Mouse (Mus musculus) A20 (cell line): ENCODE measurements around the gene Vmo1.

ENCODE experiments used
- DNase-seq: peaks from one replicate; pipeline ENCODE4 v3.0.0-alpha.2; 2011; ENCODE audit warnings: low read depth, low spot score

Vmo1 gene

DNA sequence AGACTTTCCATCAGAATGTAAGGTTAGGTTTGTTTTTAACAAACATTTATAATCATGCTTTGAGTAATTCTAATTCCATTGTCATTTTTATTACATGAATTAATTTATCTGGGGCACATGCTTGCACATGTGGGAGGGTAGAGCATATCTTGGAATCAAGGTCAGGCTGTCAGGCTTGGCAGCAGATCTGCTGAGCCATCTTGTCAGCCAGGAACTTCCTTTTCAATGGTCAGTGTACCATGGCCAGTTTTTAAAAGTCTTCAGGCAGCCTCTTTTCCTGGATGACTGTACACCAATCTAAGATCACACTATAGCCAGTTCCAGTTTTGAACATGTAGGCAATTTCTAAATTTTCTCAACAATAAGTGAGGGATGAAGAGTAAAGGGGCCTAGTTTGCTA lies 41.7 kb downstream of the Vmo1 start:
- no peak for DNase-seq

DNA sequence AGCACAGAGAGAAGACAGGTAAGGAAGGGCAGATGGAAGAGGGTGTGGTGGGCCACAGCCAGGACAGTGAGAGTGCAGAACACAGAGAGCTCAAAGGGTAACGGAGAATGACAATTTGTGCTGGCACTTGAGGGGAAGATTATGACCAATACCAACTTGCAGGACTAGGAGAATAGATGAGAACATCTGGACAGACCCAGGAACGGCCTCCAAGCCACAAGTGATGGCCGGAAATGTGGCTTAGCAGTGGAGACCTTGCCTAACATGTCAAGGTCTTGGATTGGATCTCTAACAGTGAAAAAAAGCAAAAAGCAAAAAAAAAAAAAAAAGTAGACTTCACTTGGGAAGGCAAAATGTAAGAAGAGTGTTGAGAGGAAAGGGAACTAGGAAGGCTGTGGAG lies 44.7 kb downstream of the Vmo1 start:
- no peak for DNase-seq

DNA sequence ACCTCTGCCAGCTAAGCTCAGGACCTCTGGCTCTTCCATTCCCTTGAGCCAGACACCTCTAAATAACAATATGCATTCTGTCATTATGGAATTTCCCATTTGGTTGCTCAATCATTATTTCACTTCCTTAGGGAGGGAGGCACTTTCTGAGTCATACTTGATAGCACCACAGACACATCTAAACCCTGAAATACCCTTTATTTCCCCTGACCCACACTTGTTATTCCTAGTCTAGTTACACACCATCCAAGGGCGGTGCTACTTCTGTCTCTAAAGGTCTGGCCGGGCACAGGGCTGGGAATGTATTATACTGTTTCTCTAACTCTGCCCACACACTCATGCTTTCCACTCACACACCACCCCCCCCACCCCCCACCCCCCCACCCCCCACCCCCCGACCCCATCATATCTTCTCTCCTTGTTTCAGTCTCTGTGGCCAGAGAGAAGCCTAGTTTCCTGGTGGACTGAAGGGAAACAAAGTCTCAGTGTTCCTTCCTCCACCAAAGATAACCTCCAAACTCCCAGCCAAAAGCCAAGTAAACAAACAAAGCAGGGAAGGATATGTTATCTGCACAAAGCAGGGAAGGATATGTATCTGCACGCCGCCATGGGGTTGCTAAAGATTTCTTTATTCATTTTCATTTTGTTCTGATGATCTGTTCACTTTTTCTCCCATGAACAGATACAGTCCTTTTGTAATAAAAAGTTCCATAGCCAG lies 46.4 kb downstream of the Vmo1 start:
- DNase-seq, result no peak

DNA sequence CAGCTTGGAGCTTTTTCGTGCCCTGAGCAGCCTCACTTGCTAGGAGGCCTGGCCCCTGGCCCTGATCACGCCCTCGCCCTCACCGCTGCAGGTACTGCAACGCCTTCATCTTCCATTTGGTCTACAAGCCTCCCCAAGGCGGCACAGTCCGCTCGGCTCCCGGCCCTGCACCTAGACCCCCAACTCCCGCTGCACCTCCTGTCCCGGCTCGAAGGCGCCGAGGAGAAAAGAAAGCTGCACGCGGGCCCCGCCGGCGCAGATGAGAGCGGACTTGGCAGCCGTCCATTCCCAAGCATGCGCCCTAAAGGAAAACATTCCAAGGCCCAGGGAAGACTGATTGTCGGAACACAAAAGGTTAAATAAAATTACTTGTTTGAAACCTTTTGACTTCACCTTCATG lies 48.6 kb downstream of the Vmo1 start:
- no peak for DNase-seq

DNA sequence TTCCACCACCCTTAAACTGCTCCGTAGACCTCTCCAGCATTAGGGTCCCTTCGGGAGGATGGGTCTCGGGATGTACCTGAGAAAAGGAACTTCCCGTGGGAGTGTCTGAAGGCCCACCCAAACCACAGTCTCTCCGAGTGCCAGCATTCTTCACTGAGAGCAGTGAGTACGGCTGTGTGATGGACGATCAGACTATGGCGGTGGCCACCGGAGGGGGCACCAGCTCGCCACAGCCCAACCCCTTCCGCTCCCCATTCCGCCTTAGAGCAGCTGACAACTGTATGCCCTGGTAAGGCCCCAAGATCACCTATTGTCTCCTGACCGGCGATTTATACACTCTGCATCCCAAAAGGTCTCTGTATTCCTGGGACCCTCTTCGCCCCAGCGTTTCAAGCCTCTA lies 49.2 kb downstream of the Vmo1 start:
- DNase-seq, result no peak

DNA sequence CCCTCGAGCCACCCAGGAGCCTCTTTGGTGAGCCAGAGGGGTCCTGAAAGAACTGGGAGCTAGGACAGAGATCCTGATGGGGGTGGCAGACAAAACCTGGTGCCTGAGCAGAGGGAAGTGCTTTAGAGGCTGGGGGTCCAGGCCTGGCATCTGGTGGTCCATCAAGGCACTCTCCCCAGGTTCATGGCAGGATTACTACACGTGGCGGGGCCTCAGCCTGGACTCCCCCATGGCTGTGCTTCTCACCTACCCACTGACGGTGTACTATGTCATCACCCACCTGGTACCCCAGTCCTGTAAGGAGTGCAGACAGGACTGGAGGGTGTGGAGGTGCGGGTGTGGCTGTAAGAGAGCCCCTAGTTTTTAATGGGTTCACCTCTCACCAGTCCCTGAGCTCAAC lies 50.4 kb downstream of the Vmo1 start:
- DNase-seq, result no peak
